Mouse (Mus musculus) MN1 (cell line): Measurements from ENCODE around the gene Epn2.

ENCODE experiments used
- DNase-seq: peaks from one replicate; pipeline ENCODE4 v3.0.0-alpha.2; 2016; ENCODE audit warnings: low spot score

The Epn2 gene

DNA sequence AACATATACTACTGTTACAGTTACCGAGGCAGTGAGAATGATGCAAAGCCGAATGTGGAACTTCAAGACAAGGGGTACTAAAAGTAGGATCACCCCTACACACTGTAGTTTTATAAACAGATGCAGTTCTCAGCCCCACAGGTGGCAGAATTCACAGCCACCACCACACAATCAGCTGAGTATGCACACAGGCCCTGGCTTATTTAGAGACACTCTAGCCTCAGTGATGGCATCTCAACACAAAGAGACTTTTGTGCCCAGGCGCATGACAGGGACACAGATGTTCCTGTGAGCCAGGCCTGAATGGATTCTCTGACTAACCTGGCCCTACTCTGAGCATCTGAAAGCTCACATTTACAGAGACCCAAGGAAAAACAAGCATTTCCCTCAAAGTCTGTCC lies 42.1 kb downstream of the Epn2 start:
- no peak for DNase-seq

DNA sequence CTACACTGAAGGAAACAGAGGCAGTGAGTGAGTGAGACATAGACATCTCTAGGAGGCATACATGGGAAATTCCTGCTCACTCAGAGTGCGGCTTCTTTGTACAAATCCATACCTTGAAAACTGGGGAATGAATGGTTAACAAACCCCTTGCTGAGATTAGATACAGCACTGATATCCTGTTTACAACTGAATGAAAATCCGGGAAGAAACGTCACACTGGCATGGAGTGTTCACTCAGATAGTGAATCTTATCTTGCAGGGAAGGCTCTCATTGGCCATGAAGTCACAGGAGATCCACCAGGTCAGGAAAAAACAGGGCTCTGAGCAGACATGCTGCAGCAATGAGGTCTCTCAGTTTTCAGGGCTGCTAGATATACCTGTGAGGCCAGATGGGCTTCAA lies 42.5 kb downstream of the Epn2 start:
- no peak for DNase-seq

DNA sequence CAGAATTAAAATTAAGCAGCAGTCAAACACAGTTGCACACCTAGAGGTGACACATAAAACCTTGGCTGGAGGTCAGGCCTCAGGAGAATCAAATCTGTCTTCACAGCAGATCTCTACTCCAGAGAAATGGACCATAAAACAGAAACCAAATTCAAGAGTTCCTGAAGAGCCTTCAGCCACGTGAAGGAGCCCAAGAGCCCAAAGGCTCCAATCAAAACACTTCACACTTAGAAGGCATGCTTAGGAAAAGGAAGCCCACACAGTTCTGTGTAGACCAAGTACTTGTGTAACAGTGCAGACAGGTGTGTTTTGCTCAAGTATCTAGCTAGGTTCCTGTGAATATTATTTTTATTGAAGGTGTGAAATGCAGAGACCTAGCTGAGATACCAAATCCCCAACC lies 44.0 kb downstream of the Epn2 start:
- DNase-seq, result no peak

DNA sequence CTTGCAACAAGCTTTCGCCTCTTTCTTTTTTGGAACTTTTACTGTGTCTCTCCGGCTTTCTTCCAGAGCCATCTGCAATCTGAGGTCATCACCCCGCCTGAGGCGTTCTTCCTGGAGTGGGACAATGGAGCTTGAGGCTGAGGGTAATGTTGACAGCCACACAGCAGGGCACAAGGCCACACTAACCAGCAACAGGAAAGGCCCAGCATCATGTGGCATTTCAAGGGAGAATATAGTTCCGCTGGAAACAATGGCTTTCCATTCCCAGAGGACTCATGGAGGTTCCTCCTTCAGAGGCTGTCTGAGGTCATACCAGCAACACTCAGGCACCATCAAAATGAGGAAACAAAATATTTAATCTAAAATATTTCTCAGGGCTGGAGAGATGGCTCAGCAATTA lies 45.9 kb downstream of the Epn2 start:
- no peak for DNase-seq

DNA sequence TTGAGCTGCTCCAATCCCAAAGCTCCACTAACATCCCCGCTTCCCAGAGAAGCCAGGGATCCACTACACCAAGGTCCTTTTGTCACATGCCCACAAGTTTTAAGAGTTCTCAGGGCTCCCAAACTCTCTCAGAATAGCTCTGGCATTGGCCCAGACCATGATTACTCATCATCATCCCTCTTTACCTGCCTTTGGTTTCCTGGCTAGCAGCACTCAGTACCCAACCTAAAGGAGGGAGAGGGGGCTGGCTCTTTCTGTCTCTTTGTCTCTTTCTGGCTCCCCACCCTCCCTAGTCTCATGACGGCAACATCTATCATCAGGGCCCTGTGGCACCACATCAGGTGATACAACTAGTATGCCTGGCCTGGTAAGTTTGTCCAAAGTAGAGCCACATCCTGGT lies 46.7 kb downstream of the Epn2 start:
- no peak for DNase-seq

DNA sequence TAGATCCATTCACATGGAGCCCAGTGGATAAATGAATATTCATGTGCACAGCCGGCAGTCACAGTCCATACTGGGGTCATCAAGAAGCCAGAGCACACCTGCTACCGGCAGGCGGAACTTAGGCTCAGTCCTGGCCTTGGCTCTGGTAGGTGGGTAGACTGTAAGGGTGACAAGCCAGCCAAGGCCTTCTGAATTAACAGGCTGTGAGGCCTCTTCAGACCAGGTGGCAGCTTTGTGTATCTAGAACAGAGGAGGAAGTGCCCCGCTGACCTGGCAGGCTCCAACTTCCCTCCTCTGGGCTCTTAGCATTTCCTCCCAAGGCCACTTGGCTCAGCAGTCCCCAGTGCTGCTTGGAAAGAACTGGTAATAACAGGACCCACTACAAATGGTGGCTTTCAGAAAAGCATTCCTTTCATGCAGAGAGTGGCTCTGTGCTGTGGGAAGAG lies 50.2 kb downstream of the Epn2 start:
- no peak for DNase-seq

DNA sequence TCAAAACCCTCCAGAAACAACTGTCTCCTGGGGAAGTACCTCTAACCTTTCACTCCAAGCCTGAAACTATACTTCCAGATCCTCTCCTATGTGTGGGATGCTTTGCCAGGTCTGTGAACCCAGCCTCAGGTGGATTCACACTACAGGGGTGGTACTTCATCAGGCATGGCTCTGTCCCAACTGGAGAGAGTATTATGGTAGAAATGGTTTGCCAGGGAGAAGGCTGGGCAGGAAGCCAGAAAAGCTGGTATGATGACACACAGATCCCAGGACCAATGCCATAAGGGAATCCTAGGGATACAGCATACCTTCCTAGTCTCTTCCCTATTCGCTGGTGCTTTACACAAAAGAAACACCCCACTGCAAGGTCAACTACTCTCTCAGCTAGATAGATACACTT lies 52.6 kb downstream of the Epn2 start:
- DNase-seq, result peak; percentile 61

DNA sequence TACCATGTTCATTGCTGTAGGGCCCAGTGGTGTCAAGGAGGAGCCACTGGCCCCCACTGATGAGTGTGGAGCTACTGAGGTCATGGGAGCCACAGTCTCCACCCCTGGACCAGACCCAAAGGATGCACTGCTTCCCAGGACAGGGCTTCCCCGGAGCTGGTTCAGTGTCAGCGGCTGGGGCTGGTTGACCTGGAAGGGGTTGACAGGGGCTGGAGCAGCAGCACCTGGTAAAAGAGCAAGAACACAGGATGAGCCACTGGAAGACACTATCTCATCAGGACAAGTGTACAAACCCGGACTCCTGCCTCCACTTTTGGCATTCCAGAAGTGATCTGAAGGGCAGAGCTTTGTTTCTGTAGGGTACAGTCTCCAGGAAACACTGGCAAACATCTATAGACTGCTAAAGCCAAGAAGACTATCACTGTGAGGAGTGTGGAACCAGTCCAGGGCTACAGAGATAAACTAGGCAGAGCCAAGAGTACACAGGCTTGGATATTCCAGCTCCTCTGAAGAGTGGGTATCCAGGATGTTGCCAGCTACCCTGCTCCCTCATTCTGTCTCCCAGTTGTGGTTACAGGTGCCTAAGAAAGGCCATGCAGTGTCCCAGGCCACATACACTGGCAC lies 59.9 kb downstream of the Epn2 start:
- DNase-seq, result no peak

DNA sequence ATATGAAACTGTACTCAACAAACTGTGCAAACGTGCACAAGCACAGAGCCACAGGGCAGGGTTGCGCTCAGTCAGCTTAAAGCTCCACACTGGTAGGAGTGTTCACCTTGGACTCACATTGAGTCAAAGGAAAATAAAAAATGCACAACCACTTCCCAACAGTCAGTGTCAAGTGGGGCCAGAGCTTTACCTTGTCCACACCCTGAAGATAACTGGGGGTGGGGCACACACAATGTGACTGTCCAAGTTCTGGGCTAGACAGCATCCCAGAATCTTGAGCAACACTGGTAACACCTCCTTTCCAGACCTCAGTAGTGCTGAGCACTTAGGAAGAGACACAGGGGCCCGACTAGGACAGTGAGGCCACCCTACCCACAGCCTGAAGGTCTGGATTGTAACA lies 60.6 kb downstream of the Epn2 start:
- DNase-seq, result no peak

DNA sequence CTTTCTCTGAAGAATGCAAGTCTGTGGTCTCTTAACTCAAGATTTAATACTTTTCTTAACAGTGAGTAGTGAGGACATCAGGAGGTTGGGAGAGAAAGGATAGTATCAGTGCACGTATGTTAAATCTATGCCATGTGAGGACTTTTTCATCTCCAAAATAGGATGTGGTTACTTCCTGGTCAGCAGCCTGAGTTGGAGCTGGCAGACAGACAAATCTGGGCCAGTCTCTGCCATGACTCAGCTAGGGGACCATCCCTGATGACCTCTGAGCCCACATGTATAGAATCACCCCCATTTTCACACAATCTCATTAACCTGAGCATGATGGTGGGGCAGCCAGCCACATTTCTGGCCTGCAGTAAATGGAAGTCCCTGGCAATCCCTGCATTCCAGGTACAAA lies 61.5 kb downstream of the Epn2 start:
- no peak for DNase-seq

DNA sequence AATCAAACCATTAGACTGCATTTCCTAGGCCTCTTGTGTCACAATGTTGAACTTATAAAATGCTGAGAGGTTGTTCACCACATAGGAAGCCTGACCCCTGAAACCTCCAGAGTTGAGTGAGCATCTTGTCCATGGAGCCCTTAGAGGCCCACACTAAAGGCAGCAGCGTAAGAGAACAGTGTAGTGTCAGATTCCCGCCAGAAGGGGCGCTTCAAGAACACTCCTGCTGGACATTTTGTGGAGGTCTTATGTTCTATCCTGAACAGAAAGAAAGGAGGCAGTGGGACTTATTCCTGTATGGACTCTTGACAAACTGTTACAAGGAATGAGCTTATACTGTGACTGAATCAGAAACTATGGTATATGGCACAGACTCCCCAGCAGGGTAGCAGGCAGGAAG lies 64.5 kb downstream of the Epn2 start:
- no peak for DNase-seq

DNA sequence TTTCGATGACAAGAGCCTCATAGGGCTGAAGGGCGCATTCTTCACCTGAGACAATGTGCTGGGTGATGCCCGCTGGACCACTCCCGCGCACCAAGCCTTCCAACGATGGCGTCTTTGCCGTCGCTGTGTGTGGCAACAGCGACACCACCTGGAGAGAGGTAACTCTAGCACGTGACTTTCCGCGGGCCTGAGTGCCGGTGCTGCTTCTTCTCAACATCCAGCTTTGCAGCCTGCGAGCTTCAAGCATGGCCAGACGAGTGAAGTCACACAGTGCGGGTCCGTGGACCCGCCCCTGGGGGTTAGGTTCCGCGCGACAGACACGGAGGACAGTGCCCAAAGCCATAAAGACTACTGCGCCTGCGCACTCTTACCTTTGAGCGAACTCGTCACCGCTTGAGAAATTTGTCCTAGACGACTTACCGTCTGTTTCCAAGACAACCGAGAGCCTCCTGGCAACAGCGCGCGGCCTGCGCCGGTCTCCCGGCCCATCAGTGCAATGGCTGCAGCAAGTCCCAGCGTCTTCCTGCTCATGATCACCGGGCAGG lies 74.7 kb downstream of the Epn2 start, which contains the start of gene B9d1:
B9d1 (plus strand) TSS at position 432 of the 545 bp plus-strand sequence.
- DNase-seq, result peak; percentile 98

DNA sequence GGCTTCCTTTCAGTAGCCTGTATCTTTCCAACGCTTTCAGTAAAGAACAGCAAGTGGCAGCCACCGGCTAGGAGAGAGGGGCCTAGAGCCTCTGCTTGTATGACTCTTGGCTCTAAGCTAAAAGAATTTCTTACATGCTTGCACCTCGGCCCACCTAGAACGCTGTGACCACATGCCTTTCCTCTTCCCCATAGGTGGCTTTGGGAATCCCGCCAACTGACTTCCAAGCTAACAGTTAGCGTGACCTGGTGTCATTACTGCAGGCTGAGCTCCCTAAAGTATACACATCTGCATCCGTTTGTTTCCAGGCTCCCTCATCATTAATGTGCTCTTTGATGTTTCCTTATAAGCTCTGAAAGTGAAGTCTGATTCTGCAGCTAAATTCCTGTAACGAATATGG lies 75.6 kb downstream of the Epn2 start:
- no peak for DNase-seq

DNA sequence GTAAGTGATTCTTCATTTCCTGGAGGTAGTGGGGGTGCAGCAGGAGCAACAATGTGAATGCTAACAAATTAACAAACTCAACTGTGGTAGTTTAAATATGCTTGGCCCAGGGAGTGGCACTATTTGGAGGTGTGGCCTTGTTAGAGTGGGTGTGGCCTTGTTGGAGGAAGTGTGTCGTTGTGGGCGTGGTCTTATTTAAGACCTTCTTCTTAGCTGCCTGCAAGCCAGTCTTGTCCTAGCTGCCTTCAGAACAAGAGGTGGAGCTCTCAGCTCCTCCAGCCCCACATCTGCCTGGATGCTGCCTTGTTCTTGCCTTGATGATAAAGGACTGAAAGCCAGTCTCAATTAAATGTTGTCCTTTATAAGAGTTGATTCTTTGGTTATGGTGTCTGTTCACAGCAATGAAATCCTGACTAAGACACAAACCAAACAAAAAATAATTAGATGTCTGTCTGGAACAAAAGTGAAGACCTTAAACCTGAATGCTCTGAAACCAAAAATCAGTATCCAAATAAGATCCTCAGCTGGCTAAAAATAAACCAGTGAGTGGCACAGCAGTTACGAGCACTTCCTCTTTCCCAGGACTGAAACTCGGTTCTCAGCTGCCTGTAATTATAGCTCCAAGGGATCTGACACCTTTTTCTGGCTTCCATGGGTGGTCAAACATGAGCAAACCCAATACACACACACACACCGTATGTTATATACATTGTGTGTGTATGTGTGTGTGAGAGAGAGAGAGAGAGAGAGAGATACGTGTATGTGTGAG lies 80.6 kb downstream of the Epn2 start:
- no peak for DNase-seq

DNA sequence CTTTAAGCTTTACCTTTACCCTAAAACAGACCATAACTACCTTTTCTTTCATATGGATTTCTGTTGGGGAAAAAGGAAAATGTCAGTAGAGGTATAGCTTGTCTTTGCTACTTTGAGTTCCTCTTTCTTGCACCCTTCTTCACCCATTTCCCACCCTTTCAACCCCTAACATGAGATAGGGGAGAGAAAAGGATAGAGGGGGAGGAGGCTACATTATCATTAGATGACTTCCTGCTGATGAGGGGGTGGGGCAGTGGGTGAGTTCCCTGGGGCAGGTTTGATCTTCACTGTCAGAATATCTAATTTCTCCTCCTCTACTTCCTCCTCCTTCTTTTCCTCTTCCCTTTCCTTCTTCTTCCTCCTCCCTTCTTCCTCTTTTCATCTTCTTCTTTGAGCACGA lies 82.0 kb downstream of the Epn2 start:
- no peak for DNase-seq

DNA sequence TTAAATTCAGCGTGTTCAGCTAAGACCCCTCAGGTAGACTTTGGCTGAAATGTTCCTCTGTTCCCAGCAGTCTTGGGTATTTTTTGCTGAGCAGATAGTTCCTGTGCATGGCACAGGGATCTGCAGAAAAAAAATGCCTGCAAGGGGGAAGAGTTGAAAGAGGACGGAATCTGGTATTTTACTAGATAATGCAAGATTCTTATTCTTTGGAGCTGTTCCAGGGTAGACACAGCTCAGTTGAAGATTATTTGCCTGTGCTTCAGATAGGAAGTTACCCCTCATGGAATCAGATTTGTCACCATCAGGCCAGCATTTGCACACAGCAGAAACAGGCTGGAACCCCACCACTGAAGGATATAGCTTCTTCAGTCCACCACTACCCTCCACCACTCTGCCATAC lies 84.0 kb downstream of the Epn2 start:
- DNase-seq, result no peak

DNA sequence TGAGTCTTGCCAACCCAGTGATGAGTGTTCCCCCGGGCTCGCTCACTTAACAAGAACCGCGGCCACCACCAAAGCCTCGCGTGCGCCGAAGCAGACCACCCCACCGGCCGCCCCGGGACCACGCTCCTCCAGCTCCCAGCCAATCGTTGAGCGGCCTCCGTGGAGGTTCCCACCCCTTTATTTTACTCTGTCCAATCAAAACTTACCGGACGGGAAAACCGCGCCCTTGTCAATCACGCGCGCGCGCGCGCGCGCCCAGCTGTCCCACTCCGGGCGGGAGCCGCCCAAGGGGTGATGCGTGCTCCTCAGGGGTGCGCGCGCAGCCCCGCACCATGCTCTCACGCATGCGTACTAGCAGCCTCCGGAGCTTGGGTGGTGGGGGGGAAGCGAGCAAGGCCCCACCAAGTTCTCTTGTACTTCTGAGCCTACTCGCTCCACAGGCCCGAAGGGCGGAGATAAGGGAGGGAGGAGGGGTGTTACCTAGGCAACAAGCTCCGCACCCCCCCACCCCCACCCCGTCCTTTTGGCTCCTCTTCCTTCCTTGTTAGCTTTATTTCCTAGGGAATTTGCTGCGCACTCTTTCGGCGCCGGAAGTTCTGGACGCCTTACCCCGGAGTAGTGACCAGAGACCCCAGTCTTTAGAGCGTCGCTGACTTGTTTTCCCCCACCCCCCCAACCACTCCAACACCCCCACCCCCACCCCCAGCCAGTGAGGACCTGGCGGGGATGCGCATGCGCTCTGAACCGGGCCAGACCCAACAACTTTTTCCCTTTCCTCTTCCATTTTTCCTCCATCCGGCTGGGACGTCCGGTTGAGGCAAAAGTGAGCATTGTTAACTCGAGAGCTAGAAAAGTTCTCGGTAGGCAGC lies 85.1 kb downstream of the Epn2 start, which contains the start of gene Mapk7:
Mapk7 (minus strand) TSS at position 278 of the 869 bp plus-strand sequence.
- peak; percentile 99 for DNase-seq

DNA sequence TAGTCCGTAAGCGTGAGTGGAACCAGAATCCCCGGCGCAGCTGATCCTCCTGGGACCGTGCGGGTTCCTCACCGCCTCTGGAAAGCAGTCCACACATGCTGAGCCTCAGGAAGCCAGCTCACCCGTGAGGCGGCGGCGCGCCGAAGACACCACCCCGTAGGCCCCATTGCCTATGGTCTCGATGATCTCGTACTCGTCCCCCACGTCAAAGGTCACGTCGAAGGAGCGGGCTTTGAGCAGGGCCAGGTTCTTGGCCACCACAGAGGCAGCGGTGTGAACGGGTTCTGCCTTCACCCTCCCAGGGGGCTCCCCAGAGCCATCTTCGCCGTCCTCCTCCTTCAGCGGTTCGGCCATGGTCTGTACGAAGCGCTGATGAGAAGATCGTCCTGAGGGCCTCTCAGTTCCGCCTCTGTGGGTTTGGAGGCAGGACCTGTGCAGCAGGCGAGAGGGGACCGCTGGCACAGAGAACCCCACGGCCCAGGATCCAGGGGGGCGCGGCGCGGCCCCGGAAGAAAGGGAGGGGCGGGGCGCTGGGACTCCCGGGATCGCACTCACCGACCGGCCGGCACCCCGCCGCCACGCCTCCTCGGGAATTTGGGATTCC lies 85.9 kb downstream of the Epn2 start:
- DNase-seq, result peak; percentile 59

DNA sequence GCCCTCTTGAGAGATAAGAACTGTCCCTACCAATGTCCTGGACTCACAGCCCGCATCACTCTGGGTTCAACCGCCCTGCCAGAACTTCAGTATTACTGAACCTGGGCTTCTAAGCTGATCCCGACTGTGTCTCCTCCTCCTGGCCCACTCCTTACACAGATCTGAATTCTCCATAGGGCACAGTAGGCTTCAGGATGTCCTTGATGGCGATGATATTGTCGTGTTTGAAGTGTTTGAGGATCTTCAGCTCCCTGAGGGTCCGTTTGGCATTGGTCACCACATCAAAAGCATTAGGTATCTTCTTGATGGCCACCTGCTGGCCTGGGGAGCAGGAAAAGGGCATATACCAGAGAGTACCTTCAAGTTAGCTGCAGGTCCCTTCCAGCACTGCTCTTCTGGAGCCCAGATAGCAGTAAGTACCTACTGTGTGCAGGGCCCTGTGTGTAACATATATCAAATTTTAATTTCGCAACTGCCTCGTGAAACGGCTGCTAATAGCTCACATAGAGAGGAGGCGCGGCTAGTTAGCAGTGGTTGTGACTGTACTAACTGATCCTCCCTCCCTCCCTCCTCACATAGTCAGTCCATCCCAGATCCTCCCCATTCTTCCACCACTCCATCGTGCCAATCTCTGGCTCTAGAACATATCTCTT lies 86.6 kb downstream of the Epn2 start:
- peak; percentile 20 for DNase-seq

DNA sequence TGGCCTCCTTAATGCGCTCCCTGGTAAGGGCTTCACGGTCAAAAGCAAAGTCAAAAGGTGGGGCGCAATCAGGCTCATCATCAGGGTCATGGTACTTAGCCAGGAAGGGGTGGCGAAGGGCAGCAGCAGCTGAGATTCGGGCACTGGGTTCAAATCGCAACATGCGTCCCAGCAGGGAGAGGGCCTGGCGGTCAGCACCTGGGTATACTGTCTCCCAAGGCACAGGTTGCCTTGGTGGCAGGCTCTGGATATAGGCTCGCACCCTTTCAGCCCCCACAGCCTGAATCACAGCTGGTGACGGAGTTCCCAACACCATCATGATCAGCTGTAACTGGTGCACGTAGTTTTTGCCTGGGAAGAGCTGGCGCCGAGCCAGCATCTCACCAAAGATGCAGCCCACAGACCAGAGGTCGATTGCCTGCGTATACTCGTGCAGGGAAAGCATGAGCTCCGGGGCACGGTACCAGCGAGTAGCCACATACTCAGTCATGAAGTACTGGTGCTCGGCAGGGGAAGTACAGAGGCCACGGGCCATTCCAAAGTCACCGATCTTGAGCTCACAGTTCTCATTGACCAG lies 88.5 kb downstream of the Epn2 start:
- no peak for DNase-seq

DNA sequence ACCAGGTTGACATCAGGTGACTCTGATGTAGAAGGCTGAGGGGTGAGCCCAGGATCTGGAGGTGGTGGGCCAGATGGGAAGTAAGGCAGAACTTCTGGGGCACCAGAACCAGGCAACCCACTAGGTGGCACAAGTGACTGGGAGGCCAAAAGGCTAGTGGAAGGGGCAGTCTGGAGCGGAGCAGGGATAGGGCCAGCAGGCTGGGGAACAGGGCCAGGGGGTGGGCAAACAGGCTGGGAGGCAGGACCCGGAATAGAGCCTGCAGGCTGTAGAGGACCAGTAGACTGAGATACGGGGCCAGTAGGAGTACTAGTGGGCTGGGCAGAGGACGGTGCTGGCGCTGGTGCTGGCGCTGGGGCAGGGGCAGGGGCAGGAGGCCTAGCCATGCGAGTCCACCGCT lies 89.6 kb downstream of the Epn2 start:
- DNase-seq, result no peak
